Mouse (Mus musculus) CD8-positive naive resting alpha-beta T cell, adult 57 days (primary cell): Measurements from ENCODE around the gene Kif4. TPM values are rescaled to one million over a fixed set of nuclear protein-coding genes. Genes with fewer than 3 reads are reported as not detected.

ENCODE experiments used
- total RNA-seq: library from RNA; stranded (reverse); gene quantifications from one replicate; pipeline ENCODE4 v1.2.4, GENCODE M21; 2023

Gene Kif4
- 0.31 TPM for total RNA-seq

DNA sequence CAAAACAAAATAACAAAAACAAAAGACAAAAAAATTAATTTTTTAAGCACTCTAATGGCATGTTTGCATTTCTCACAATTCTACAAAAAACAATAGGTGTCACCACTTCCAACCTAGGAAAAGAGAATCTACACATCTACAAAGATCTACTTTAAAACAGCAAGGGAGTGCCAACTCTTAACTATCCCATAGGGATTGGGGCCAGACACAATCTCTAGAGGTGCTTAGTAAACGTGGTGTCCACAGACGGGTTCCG lies at the start of gene Kif4:
Kif4 (plus strand) TSS at position 192 of the 256 bp plus-strand sequence.

DNA sequence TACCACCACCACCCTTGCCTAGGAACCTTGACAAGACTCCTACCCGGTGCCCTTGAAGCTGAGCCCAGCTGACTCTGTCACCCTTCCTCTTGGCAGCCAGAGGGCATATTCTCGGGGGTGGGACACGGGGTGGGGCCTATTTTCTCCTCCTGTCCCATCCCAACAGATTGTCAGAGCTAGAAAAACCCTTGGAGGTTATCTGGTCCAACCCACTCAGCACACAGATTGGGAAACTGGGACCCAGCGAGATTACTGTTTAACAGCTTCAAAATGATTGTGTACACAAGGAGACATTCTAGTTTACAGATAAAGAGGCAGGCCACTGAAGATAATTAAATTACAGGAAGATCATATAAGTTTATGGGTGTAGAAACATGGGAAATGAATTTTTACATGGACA lies 30.7 kb upstream of the Kif4 start, which contains the start of gene P2ry4:
P2ry4 (minus strand) TSS at position 79 of the 400 bp plus-strand sequence.

DNA sequence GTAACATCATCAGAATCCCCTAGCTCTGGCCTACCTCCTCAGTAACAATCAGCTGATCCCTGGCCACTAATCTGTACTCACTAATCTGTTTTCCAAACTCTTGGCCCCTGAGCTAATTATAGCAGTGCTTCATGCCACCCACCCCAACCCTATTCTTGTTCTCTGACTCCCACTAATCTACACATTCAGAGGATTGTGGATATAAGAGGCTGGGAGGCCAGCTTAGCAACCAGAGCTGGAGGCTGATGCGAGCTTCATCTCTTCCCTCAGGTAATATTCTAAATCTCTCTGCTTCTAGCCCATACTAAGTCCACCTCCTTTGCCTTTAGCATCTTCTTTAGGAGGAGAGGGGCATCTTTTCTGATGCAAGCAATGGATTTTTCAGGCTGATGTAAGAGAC lies 20.2 kb upstream of the Kif4 start, which contains the start of gene Arr3:
Arr3 (plus strand) TSS at position 184 of the 400 bp plus-strand sequence.

DNA sequence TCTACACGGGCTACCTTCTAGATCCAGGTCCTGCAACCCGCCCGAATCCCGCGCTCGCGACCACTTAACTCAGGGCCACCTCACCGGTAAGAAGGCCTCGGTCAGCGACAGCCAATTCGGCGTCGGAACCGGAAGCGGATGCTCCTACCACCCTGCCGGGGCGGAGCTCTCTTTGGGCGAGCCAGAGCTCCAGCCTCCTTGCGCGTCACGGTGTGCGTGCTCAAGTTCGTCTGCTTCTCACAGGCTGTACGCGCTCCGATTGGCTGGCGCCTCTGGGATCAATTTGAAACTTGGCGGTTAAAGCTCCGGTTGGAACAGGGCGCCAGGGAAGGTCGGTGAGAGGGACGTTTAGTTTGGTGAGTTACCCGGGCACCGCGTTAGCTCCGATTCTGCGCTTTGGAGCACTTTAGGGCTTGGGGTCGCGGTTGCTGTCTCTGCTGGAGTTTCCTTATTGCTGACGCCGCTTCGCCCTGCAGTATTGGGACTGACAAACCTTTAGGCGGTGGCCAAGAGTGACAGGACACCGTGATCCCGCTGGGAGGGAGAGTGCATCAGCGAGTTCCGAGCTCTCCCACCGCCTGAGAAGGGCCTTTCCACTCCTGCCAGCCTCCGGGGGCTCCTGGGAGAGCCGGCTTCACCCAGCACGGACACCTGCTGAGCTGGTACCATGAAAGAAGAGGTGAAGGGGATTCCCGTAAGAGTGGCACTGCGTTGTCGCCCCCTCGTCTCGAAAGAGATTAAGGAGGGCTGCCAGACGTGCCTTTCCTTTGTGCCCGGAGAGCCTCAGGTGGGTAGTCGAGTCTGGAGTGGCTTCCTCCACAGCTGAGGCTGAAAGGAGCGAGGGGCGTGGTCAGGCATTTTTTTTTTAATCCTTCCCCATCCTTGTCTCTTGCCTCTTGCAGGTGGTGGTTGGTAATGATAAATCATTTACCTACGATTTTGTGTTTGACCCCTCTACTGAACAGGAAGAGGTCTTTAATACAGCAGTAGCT lies 561 bp downstream of the Kif4 start, which contains the start of gene Pdzd11:
Pdzd11 (minus strand) TSS at position 767 of the 992 bp plus-strand sequence.

DNA sequence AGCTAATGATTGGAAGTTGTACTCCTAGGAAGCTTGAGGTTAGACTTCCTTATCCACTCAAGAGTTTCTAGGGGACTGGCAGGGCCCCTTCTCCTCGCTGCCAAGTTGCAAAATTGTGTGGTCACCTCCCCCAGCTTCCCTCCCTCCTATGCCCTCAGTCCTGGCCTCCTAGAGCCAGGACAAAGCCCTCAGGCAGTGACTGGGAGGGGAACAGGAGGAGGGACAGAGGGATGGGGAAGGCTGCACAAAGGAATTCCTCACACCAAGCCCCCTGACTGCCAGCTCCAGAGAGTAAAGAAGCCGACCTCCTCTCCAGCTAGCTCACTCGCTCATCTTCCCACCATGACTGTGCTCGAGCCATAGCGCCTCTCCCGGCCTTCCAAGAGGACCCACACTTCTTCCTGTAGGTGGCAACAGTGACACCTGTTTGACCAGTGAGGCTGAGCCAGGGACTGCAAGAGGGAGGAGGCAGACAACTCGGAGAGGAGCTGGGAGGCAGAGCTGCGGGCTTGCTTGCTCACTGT lies 104.2 kb downstream of the Kif4 start, which contains the start of gene Gdpd2:
Gdpd2 (plus strand) TSS at position 209 of the 524 bp plus-strand sequence.

DNA sequence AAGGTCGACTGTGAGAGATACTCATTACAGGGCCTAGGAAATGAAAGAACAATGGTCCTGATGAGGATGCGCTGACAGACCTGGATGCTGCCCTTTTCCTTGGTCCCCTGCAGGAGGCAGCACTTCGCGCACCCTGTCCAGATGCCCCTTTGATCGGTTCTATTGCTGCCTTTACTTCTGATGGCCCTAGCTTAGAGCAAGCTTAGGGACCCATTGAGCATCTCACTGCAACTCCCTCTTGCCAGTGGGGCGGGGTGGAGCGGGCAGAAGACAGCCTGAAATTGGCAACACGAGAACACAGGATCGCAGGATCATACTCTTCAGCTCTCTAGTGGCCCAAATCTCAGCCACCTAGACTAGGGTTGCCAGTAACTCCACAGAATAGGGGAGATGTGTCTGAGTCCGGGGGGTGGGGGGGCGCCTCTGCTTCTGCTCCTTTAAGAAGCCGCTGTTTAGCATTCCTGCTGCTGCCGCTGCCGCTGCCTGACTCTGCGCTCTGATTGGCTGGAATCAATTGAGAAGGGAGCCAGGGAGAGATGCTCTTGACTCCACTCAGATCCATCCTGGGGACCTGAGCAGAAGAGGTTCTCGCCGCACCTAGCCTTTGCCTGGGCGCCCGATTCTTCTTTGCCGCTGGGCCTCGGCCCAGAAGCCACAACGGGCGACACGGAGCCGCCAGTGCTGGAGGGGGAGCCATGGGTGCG lies 141.8 kb downstream of the Kif4 start, which contains the start of gene Dlg3:
Dlg3 (plus strand) TSS at position 542 of the 704 bp plus-strand sequence.

Other genes with a start within 250 kb of the Kif4 start
- gene Otud6a, start 196.7 kb upstream of the Kif4 start, total RNA-seq, result not detected
- 0.24 TPM for gene Awat2, start 183.0 kb upstream of the Kif4 start, total RNA-seq
- gene Igbp1, start 131.4 kb upstream of the Kif4 start, total RNA-seq, result 63.4 TPM
- not detected for gene Dgat2l6, start 100.9 kb upstream of the Kif4 start, total RNA-seq
- not detected for gene Awat1, start 53.5 kb upstream of the Kif4 start, total RNA-seq
- not detected for gene P2ry4, start 30.9 kb upstream of the Kif4 start, total RNA-seq
- not detected for gene Arr3, start 20.2 kb upstream of the Kif4 start, total RNA-seq
- gene Pdzd11, start 831 bp downstream of the Kif4 start, total RNA-seq, result 19.0 TPM
- gene Gdpd2, start 104.1 kb downstream of the Kif4 start, total RNA-seq, result not detected
- gene Dlg3, start 142.0 kb downstream of the Kif4 start, total RNA-seq, result 7.6 TPM